Mouse (Mus musculus): ENCODE data around the gene Med19. TPM values are rescaled to one million over a fixed set of nuclear protein-coding genes. Genes with fewer than 3 reads are reported as not detected.
A peak's percentile ranks its signal among the peaks of the same experiment; 100 is the strongest.

Gene Med19
- polyA plus RNA-seq, 1 experiment from 2014 or later: 65.2 TPM

DNA sequence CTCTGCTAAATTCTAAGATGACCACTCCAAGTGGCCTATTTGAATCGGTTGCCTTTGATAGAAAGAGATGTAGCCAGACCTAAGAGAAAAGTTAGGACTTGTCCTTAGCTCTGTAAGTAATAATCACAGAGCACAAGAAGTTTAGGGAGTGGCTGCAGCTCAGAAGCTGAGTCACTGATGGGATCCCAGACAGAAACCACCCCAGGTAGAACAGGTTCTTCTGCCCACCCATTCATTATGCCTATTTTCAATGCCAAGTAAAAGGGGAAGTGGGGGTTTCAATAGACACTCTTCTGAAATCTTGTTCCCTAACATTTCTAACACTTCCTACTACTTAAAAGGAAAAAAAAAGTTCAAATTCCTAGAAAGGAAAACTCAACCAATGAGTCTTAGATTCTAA, 27.1 kb downstream of the Med19 start:
- ATAC-seq (ENCODE audit: low FRiP score): no peak
- Histone ChIP-seq H3K27me3 (ENCODE audit: control insufficient read depth, insufficient read depth, low read length) (no peaks in the 10 kb centered on the region), H3K27ac (ENCODE audit: low read depth, low read length) (no peak overlapping the region), H3K9ac (ENCODE audit: low read depth, low read length) (no peak overlapping the region), H3K9me3 (ENCODE audit: control insufficient read depth, low read length) (no peaks in the 10 kb centered on the region), H3K36me3 (ENCODE audit: control insufficient read depth, insufficient read depth, low read length) (0 out of 2 replicates have a peak, but pooled peaks cover 3% of the 10 kb centered on the region), H3K4me1 (replicated peaks; ENCODE audit: control insufficient read depth, insufficient read depth, low read length) (no peaks in the 10 kb centered on the region), H3K4me2 (replicated peaks; ENCODE audit: low read depth, low read length) (no peak overlapping the region), H3K4me3 (ENCODE audit: low read depth, low read length) (no peak overlapping the region)
- DNase-seq (ENCODE audit: low spot score): no peak
- WGBS: 93% methylated on average over 1 of the region's 1 CpGs

DNA sequence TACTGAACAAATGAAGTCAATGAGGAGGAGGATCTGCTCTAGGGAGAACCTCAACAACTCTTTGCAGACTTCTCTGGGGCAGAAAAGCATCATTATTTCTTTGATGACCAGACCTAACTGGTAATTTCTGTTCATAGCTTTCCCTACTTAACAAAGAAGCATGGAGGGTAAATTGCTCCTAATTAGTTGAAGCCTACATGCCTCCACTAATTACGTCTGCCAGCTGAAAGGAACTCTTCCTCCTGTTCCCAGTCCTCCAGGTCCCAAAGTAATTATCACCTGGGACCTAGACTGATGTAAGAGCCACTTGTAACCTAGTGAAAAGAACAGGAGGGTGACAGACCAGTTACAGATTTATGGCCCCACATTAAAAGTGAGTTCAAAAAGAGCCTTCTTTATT, 29.3 kb downstream of the Med19 start:
- Histone ChIP-seq H3K27ac (ENCODE audit: low read depth, low read length) (no peak overlapping the region), H3K9ac (ENCODE audit: low read depth, low read length) (no peak overlapping the region), H3K4me1 (replicated peaks; ENCODE audit: control insufficient read depth, insufficient read depth, low read length) (no peaks in the 10 kb centered on the region), H3K36me3 (ENCODE audit: control insufficient read depth, insufficient read depth, low read length) (0 out of 2 replicates have a peak, but pooled peaks cover 6% of the 10 kb centered on the region), H3K4me3 (ENCODE audit: low read depth, low read length) (no peak overlapping the region), H3K9me3 (ENCODE audit: control insufficient read depth, low read length) (no peaks in the 10 kb centered on the region), H3K4me2 (replicated peaks; ENCODE audit: low read depth, low read length) (no peak overlapping the region), H3K27me3 (ENCODE audit: control insufficient read depth, insufficient read depth, low read length) (no peaks in the 10 kb centered on the region)
- ATAC-seq (ENCODE audit: low FRiP score) (no peak), DNase-seq (ENCODE audit: low spot score) (no peak)
- WGBS: 78% methylated on average over 1 of the region's 1 CpGs

DNA sequence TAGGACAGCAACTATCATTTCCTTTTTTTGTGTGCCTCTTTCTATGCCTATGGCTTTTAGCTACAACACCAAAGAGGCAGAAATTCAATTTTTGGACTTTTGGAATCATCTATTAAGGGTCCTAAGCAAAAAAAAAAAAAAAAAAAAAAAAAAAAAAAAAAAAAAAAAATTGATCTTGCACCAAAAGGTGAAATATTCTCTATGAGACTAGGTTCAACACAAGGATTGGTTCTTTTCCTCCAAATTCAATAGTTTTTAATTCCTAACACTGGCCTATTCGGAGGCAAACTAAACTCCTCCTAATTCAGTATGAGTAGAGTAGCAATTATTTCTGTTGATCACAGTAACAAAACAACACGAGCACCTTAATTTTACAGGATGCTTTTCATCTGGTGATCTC, 33.7 kb downstream of the Med19 start:
- no peak overlapping the region for H3K27ac ChIP-seq (ENCODE audit: low read depth, low read length)
- H3K9me3 ChIP-seq (ENCODE audit: control insufficient read depth, low read length): no peaks in the 10 kb centered on the region
- H3K36me3 ChIP-seq (ENCODE audit: control insufficient read depth, insufficient read depth, low read length): 0 out of 2 replicates have a peak, but pooled peaks cover 6% of the 10 kb centered on the region
- no peaks in the 10 kb centered on the region for H3K27me3 ChIP-seq (ENCODE audit: control insufficient read depth, insufficient read depth, low read length)
- no peak for DNase-seq (ENCODE audit: low spot score)
- H3K4me1 ChIP-seq (replicated peaks; ENCODE audit: control insufficient read depth, insufficient read depth, low read length): no peaks in the 10 kb centered on the region
- WGBS: 92% methylated on average over 2 of the region's 2 CpGs
- no peak for ATAC-seq (ENCODE audit: low FRiP score)
- H3K4me3 ChIP-seq (ENCODE audit: low read depth, low read length): no peak overlapping the region
- H3K9ac ChIP-seq (ENCODE audit: low read depth, low read length): no peak overlapping the region
- no peak overlapping the region for H3K4me2 ChIP-seq (replicated peaks; ENCODE audit: low read depth, low read length)

DNA sequence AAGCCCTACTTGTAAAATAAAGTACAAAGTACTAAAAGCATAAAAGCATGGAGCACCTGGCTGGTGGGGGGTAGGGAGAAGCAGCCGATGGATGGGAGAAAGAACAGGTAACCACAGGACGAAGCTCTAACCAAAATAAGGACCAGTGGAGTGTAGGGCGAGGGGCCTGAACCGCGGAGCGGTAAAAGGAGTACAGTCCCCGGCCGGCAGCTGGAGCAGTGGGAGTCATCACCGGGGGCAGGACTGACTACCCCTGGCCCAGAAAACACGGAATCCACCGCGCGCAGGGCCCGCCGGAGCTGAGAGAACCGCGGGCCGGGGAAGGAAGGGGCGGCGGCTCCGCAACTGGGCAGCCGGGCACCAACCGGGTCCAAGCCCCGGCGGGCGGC, 36.2 kb downstream of the Med19 start:
- ATAC-seq (ENCODE audit: low FRiP score) (peak; percentile 38), DNase-seq (ENCODE audit: low spot score) (no peak)
- Histone ChIP-seq H3K4me3 (ENCODE audit: low read depth, low read length) (peak overlapping the region; percentile 86), H3K9me3 (ENCODE audit: control insufficient read depth, low read length) (no peaks in the 10 kb centered on the region), H3K9ac (ENCODE audit: low read depth, low read length) (peak overlapping the region; percentile 83), H3K27me3 (ENCODE audit: control insufficient read depth, insufficient read depth, low read length) (no peaks in the 10 kb centered on the region), H3K27ac (ENCODE audit: low read depth, low read length) (peak overlapping the region; percentile 97), H3K4me2 (replicated peaks; ENCODE audit: low read depth, low read length) (peak overlapping the region; percentile 76), H3K36me3 (ENCODE audit: control insufficient read depth, insufficient read depth, low read length) (0 out of 2 replicates have a peak, but pooled peaks cover 6% of the 10 kb centered on the region), H3K4me1 (replicated peaks; ENCODE audit: control insufficient read depth, insufficient read depth, low read length) (no peaks in the 10 kb centered on the region)
- under 1% methylated on average over 26 of the region's 26 CpGs for WGBS

DNA sequence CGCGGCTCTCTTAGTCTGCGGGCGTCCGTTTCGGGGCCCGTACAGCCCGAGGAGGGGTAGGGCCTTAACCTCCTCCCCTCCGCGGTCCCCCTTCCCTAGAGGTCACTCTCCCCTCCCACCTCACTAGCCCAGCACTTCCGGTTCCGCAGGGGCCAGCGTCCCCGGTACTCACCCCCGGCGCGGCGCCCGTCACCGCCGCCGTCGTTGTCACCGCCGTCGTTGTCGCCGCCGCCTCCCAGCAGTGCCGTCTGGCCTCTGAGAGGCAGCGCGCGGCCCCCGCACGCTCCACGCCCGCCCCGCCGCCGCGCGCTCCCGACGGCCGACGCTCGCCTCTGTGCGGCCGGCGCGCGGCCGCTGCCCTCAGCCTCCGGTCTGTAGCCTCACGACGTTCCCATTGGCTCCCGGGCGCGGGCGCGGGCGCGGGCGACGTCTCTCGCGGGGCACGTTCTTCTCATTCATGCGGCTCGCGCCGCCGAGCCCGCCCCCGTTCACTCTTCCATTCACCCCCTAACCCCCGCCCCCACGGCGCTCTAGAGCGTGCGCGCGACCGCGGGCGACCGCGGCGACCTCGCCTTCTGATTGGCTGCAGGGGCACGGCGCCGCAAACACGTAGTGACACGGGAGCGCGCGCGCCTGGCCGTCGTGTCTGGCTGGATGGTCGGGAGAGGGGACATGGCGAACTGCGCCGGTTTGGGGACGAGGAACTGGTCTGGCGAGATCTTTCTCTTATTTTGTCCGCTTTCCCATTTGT, 36.8 kb downstream of the Med19 start, which contains the start of gene Zdhhc5:
TSS of gene Zdhhc5 (minus strand) at position 370 of the 751 bp plus-strand sequence.
- Histone ChIP-seq H3K27me3 (ENCODE audit: control insufficient read depth, insufficient read depth, low read length) (no peaks in the 10 kb centered on the region), H3K4me2 (replicated peaks; ENCODE audit: low read depth, low read length) (peak within 1 kb of the TSS; percentile 76), H3K4me3 (ENCODE audit: low read depth, low read length) (peak within 1 kb of the TSS; percentile 86), H3K9ac (ENCODE audit: low read depth, low read length) (peak within 1 kb of the TSS; percentile 83), H3K27ac (ENCODE audit: low read depth, low read length) (peak within 1 kb of the TSS; percentile 97), H3K36me3 (ENCODE audit: control insufficient read depth, insufficient read depth, low read length) (0 out of 2 replicates have a peak, but pooled peaks cover 3% of the 10 kb centered on the region), H3K9me3 (ENCODE audit: control insufficient read depth, low read length) (no peaks in the 10 kb centered on the region), H3K4me1 (replicated peaks; ENCODE audit: control insufficient read depth, insufficient read depth, low read length) (no peaks in the 10 kb centered on the region)
- DNase-seq (ENCODE audit: low spot score) (peak; percentile 100), ATAC-seq (ENCODE audit: low FRiP score) (peak; percentile 98)
- WGBS: under 1% methylated on average over 75 of the region's 107 CpGs

DNA sequence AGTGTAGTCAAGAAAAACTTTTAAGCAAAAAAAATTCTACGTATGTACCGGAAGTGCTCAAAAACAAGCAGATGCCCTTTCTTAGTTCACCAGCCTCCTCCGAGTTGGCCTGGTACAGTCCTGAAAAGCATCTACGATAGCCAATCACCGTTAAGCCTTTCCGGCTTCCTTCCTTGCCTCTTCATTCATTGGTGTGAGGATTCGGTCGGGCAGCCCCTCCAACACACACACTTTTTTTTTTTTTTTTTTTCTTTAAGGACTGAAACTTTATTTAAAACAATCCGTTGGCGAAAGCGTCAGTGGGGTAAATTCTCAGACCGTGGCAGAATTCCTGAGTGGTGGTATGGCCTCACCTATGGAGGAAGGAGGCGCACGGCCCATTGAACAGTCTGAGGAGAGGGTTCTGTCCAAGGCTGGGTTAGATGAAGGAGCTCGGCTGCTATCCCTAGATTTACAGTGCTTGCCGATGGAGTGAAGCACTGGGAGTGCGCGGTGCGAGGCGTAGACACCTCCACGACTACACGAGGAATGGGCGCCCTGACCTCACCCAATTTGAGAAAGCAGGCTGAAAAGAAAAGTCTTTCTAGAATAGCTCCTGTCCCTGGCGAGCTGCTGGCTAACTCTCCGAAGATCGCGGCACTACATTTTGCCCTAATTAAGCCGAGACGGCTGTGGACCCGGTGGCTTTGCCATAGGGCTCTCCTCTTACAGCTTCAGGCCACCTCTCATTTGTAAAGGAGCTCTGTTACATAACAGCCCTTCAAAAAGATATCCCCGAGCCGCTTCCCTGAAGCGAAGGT, 37.6 kb downstream of the Med19 start:
- Histone ChIP-seq H3K9me3 (ENCODE audit: control insufficient read depth, low read length) (no peaks in the 10 kb centered on the region), H3K36me3 (ENCODE audit: control insufficient read depth, insufficient read depth, low read length) (0 out of 2 replicates have a peak, but pooled peaks cover under 1% of the 10 kb centered on the region), H3K27ac (ENCODE audit: low read depth, low read length) (peak overlapping the region; percentile 97), H3K4me3 (ENCODE audit: low read depth, low read length) (peak overlapping the region; percentile 86), H3K4me2 (replicated peaks; ENCODE audit: low read depth, low read length) (peak overlapping the region; percentile 76), H3K27me3 (ENCODE audit: control insufficient read depth, insufficient read depth, low read length) (no peaks in the 10 kb centered on the region), H3K9ac (ENCODE audit: low read depth, low read length) (peak overlapping the region; percentile 83), H3K4me1 (replicated peaks; ENCODE audit: control insufficient read depth, insufficient read depth, low read length) (no peaks in the 10 kb centered on the region)
- WGBS: under 1% methylated on average over 33 of the region's 33 CpGs
- ATAC-seq (ENCODE audit: low FRiP score): peak; percentile 95
- no peak for DNase-seq (ENCODE audit: low spot score)

DNA sequence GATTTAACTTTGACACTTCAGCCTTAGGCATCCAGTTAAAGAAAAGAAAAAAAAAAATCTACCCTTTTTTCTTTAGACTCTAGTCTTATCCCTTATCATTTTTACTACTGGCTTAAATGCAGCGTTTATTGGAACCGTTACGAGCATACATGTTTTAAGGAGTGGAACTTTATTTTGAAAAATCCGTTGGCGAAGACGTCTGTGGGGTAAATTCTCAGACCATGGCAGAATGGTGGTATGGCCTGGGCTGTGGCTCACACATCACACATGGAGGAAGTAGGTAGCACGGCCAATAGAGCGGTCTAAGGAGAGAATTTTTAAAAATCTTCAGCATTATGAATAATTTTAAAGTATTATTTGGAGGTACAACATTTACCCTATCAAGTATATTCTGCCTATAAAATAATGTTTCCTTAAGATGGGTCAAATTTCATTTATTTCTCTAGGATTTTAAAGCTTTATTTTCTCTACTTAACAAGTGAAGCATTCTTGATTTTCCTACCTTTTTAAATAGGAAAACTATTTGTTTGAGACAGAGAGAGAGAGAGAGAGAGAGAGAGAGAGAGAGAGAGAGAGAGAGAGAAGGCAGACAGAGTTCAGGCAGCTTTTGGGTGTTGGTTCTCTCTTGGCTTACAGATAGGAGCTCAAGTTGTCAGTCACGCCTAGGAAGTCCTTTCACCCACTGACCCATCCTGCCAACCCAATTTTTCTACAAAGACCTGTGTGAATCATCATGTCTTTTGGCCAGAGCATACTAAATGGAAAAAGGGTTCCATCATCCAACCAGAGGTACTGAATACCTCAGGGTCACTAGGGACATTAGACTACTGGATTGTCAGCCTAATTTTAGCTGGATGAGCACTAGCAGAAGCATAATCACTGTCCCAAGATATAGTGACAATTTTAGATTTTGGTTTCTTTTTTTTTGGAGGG, 38.5 kb downstream of the Med19 start:
- Histone ChIP-seq H3K4me1 (replicated peaks; ENCODE audit: control insufficient read depth, insufficient read depth, low read length) (no peaks in the 10 kb centered on the region), H3K27me3 (ENCODE audit: control insufficient read depth, insufficient read depth, low read length) (no peaks in the 10 kb centered on the region), H3K9ac (ENCODE audit: low read depth, low read length) (peak overlapping the region; percentile 71), H3K27ac (ENCODE audit: low read depth, low read length) (peak overlapping the region; percentile 97; the same call in 1 of the 2 replicates), H3K36me3 (ENCODE audit: control insufficient read depth, insufficient read depth, low read length) (no peaks in the 10 kb centered on the region), H3K9me3 (ENCODE audit: control insufficient read depth, low read length) (no peaks in the 10 kb centered on the region), H3K4me2 (replicated peaks; ENCODE audit: low read depth, low read length) (peak overlapping the region; percentile 76), H3K4me3 (ENCODE audit: low read depth, low read length) (peak overlapping the region; percentile 86)
- ATAC-seq (ENCODE audit: low FRiP score) (no peak), DNase-seq (ENCODE audit: low spot score) (peak; percentile 8)
- 39% methylated on average over 9 of the region's 9 CpGs for WGBS

DNA sequence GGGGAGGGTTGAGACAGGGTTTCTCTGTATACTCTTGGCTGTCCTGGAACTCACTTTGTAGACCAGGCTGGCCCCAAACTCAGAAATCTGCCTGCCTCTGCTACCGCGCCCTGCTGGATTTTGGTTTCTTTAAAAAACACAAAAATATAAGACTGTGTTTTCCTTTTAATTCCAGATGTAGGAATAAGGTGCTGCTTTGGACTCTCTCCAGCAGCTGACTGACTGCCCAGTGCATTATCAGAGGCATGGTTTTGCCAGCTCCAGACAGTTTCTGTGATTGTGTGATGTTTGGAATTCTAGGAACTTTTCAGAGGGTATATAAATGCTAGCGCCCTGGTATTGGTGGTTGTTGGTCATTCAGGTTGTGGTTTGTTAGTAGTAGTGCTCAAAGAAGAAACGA, 39.2 kb downstream of the Med19 start:
- no peaks in the 10 kb centered on the region for H3K9me3 ChIP-seq (ENCODE audit: control insufficient read depth, low read length)
- no peaks in the 10 kb centered on the region for H3K4me1 ChIP-seq (replicated peaks; ENCODE audit: control insufficient read depth, insufficient read depth, low read length)
- no peak overlapping the region for H3K4me2 ChIP-seq (replicated peaks; ENCODE audit: low read depth, low read length)
- WGBS: 94% methylated on average over 4 of the region's 4 CpGs
- no peak overlapping the region for H3K9ac ChIP-seq (ENCODE audit: low read depth, low read length)
- H3K36me3 ChIP-seq (ENCODE audit: control insufficient read depth, insufficient read depth, low read length): no peaks in the 10 kb centered on the region
- no peak for DNase-seq (ENCODE audit: low spot score)
- H3K27me3 ChIP-seq (ENCODE audit: control insufficient read depth, insufficient read depth, low read length): no peaks in the 10 kb centered on the region
- no peak for ATAC-seq (ENCODE audit: low FRiP score)
- H3K4me3 ChIP-seq (ENCODE audit: low read depth, low read length): no peak overlapping the region
- no peak overlapping the region for H3K27ac ChIP-seq (ENCODE audit: low read depth, low read length)

All from hindbrain, embryonic 11.5 days (tissue).